Mouse (Mus musculus): ENCODE results near the gene Sf3a2. TPM values are rescaled to one million over a fixed set of nuclear protein-coding genes. Genes with fewer than 3 reads are reported as not detected.

Sf3a2 gene
- total and polyA plus RNA-seq, 3 experiments = 50.4 to 210 TPM; not detected in 1

DNA sequence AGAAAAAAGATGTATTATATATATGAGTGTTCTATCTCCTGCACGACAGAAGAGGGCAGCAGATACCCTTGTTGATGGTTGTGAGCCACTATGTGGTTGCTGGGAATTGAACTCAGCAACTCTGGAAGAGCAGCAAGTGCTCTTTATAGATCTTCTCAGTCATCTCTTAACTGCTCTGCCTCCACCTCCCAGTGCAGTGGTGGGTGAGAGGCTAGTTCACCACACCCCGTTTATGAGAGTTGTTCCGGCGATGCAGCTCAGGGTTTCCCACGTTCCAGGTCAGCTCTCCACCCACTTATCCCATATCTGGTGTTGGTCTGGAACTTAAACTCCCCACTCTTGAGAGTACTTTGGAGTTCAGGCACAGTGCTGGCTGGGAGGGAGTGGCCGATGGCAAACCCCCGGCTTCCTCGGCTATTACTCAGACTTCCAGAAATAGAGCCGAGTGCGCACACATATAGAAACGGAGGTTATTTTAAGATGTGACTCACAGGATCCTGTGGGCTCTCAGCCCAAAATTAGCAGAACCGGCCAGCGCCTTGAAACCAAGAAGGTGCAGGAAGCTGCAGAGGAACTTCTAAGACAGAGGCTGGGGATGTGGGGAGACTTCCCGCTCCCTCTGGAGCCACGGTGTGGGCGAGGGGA, 46.7 kb upstream of the Sf3a2 start (continued):
- TF ChIP-seq ZKSCAN1 (IDR thresholded peaks at IDR 0.05; ENCODE audit: low read depth, low read length) (no peak), MYB (IDR thresholded peaks at IDR 0.05; ENCODE audit: low read depth, low read length) (no peak), NRF1 (IDR thresholded peaks at IDR 0.05; ENCODE audit: insufficient read depth, low read depth, low read length, poor library complexity, severe bottlenecking) (no peak), USF1 (IDR thresholded peaks at IDR 0.05; ENCODE audit: low read depth, low read length) (no peak), GATA1 (IDR thresholded peaks at IDR 0.05; ENCODE audit: low read depth, low read length) (no peak), TAL1 (IDR thresholded peaks at IDR 0.05; ENCODE audit: low read length) (no peak)

DNA sequence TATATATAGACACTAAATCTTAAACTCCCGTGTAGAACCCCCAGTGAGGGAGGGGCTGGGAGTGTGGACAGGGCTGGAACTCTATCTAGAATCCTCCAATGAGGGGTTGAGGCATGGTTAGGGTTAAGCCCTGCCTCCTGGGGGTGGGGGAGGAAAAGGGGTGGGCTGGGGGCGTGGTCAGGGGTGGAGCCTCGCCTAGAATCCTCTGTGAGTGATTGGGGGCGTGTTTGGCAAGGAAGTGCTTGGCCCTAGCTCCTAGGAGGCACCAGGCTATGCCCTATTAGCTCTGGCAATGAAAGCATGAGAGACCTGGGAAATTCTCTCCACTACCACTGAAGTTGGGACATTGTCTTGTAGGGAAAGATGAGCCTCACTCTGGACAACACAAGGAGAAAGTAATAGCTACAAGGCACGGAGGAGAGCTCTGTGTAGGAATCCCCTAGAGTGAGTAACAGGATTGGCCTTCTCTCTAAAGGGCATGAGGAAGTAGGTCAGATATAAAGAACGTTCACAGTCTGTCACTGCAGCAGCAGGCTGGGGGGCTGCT, 45.8 kb upstream of the Sf3a2 start:
- Histone ChIP-seq H3K9me3 (replicated peaks; ENCODE audit: insufficient read depth, low read length) (no peaks in the 10 kb centered on the region), H3K9ac (ENCODE audit: control insufficient read depth, low read depth, low read length, poor library complexity, severe bottlenecking) (peak overlapping the region; percentile 53), H3K36me3 (ENCODE audit: control insufficient read depth in 1 of 2, insufficient read depth in 2 of 2, low read length in 2 of 2) (peaks cover 0 to 16% of the 10 kb centered on the region in 2 experiments; a peak in 2 of 4 replicates), H3K27me3 (ENCODE audit: control insufficient read depth in 1 of 2, insufficient read depth in 2 of 2, low read length in 2 of 2) (no peaks in the 10 kb centered on the region), H3K4me3 (ENCODE audit: control insufficient read depth in 1 of 2, insufficient read depth in 1 of 2, low read depth in 2 of 2, low read length in 2 of 2) (peak overlapping the region; percentile 62 to 63), H3K4me1 (ENCODE audit: control insufficient read depth in 1 of 2, insufficient read depth in 2 of 2, low read length in 2 of 2) (peaks cover 8 to 37% of the 10 kb centered on the region in 2 experiments), H3K79me2 (ENCODE audit: control insufficient read depth, insufficient read depth, low read length, poor library complexity) (peaks cover 21% of the 10 kb centered on the region), H3K27ac (ENCODE audit: control insufficient read depth, low read depth, low read length) (peak overlapping the region; percentile 52)
- peak; percentile 94 for DNase-seq (ENCODE audit: low read depth, low spot score)
- peak; percentile 51; the same call in 1 of the 2 replicates for TF ChIP-seq SIN3A (IDR thresholded peaks at IDR 0.05; ENCODE audit: low read length)
- TF ChIP-seq NRF1 (IDR thresholded peaks at IDR 0.05; ENCODE audit: insufficient read depth, low read depth, low read length, poor library complexity, severe bottlenecking) = no peak
- peak in 1 of 2 experiments; percentile 49; a peak in 1 of 4 replicates for TF ChIP-seq POLR2A (IDR thresholded peaks at IDR 0.05; ENCODE audit: control insufficient read depth in 1 of 2, insufficient read depth in 1 of 2, low read depth in 1 of 2, low read length in 2 of 2, poor library complexity in 1 of 2)
- TF ChIP-seq MXI1 (IDR thresholded peaks at IDR 0.05; ENCODE audit: low read depth, low read length) = peak; percentile 84
- peak; percentile 42; the same call in 1 of the 2 replicates for TF ChIP-seq ELF1 (IDR thresholded peaks at IDR 0.05; ENCODE audit: low read depth, low read length)
- 0 out of 2 replicates have a peak, but pooled peaks have one; percentile 39 for TF ChIP-seq POLR2AphosphoS2 (IDR thresholded peaks at IDR 0.05; ENCODE audit: low read length)
- TF ChIP-seq MAZ (IDR thresholded peaks at IDR 0.05; ENCODE audit: low read depth, low read length) = peak; percentile 63
- no peak for TF ChIP-seq MAFK (IDR thresholded peaks at IDR 0.05; ENCODE audit: borderline replicate concordance, low read depth, low read length)
- no peak for TF ChIP-seq ZKSCAN1 (IDR thresholded peaks at IDR 0.05; ENCODE audit: low read depth, low read length)
- no peak for TF ChIP-seq TAL1 (IDR thresholded peaks at IDR 0.05; ENCODE audit: low read length)
- TF ChIP-seq ZNF384 (IDR thresholded peaks at IDR 0.05; ENCODE audit: low read depth, low read length) = no peak
- TF ChIP-seq MYC (IDR thresholded peaks at IDR 0.05; ENCODE audit: low read depth, low read length) = 0 out of 2 replicates have a peak, but pooled peaks have one; percentile 34
- TF ChIP-seq TBP (IDR thresholded peaks at IDR 0.05; ENCODE audit: low read depth, low read length) = peak; percentile 57; the same call in 1 of the 2 replicates
- no peak for TF ChIP-seq USF1 (IDR thresholded peaks at IDR 0.05; ENCODE audit: low read depth, low read length)
- TF ChIP-seq TCF12 (IDR thresholded peaks at IDR 0.05; ENCODE audit: low read depth, low read length) = no peak; the same call in 1 of the 2 replicates
- no peak for TF ChIP-seq MEF2A (IDR thresholded peaks at IDR 0.05; ENCODE audit: extremely low read depth, insufficient replicate concordance, low read depth, low read length, poor library complexity, severe bottlenecking)
- TF ChIP-seq GABPA (IDR thresholded peaks at IDR 0.05; ENCODE audit: low read depth, low read length) = no peak
- peak; percentile 45; the same call in 1 of the 2 replicates for TF ChIP-seq NELFE (IDR thresholded peaks at IDR 0.05; ENCODE audit: low read depth, low read length)

Data from MEL (cell line).